Mouse (Mus musculus): ENCODE measurements around the gene Gm3532. TPM values are rescaled to one million over a fixed set of nuclear protein-coding genes. Genes with fewer than 3 reads are reported as not detected.
"Not testable (repeated sequence)": the region's sequence is repeated elsewhere in the genome, so short reads cannot be mapped to it uniquely, and the experiment has no call there.

Gm3532 gene
- polyA plus RNA-seq (2016; fragmentation: Nextera tagmentation; extraction: Ambion mirVana), result not detected in 2 replicates

DNA sequence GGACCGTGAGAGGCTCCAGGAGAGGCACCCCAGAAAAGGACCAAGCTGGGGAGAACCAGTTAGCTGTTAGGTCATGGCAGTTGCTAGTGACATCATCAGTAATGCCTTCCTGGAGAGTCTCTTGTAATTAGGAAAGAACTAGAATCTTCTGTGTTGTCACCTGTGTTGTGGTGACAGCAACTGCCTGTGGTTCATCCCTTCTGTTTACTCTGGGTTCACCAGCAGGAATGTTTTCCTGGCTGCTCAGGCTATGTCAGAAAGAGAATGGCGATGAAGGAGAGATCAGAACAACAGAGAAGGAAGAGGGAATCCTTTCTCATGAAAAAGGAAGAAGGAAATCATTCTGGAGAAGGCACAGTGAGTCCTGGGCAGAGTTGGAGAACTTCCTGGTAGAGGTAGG is at the start of gene Gm3532:
Gene Gm3532, plus strand, starts transcription at position 301 of the 400 bp plus-strand sequence.
- H3K27me3 ChIP-seq (ENCODE audit: insufficient read depth, poor library complexity, severe bottlenecking); DNase-seq (ENCODE audit: low spot score); H3K36me3 ChIP-seq; H3K4me3 ChIP-seq; H3K27ac ChIP-seq; H3K4me1 ChIP-seq; H3K9me3 ChIP-seq: not testable (repeated sequence)
- no CpG with 5 or more reads among the region's 2 CpGs for WGBS

DNA sequence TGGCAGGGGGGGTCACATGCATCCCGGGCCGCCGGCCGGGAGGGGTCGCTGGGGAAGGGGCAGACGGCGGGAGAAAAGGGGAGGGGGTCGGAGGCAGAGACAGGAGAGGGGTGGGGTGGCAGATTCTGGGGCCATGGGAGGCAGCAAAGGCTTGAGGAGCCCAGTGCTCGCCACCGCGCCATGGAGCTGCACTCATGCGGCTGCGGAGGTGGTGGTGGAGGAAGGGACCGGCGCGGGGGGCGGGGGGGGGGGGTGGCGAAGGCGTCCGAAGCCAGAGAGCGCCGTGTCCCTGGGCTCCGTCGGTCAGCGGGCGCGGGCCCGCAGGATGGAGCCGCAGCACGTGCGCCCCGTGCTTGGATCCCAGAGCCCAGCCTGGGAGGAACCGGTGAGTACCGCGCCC is 36.9 kb upstream of the Gm3532 start, which contains the start of gene Gm3488:
Gene Gm3488, plus strand, starts transcription at position 301 of the 400 bp plus-strand sequence.
- H3K27me3 ChIP-seq (ENCODE audit: insufficient read depth, poor library complexity, severe bottlenecking); H3K27ac ChIP-seq; H3K4me1 ChIP-seq; H3K4me3 ChIP-seq; H3K9me3 ChIP-seq; DNase-seq (ENCODE audit: low spot score); H3K36me3 ChIP-seq: not testable (repeated sequence)
- no CpG with 5 or more reads among the region's 35 CpGs for WGBS

Other genes with a start within 250 kb of the Gm3532 start
- not detected in 2 replicates for gene Gm3542, start 203.6 kb upstream of the Gm3532 start, polyA plus RNA-seq (2016; fragmentation: Nextera tagmentation; extraction: Ambion mirVana)
- gene Gm3500, start 149.4 kb upstream of the Gm3532 start, polyA plus RNA-seq (2016; fragmentation: Nextera tagmentation; extraction: Ambion mirVana), result not detected in 2 replicates
- 0.36 and 0.39 TPM in 2 replicates for gene Gm3194, start 83.0 kb upstream of the Gm3532 start, polyA plus RNA-seq (2016; fragmentation: Nextera tagmentation; extraction: Ambion mirVana)
- not detected in 2 replicates for gene Gm8246, start 60.7 kb upstream of the Gm3532 start, polyA plus RNA-seq (2016; fragmentation: Nextera tagmentation; extraction: Ambion mirVana)
- not detected in 2 replicates for gene Gm3187, start 54.3 kb upstream of the Gm3532 start, polyA plus RNA-seq (2016; fragmentation: Nextera tagmentation; extraction: Ambion mirVana)
- gene Gm3488, start 36.8 kb upstream of the Gm3532 start, polyA plus RNA-seq (2016; fragmentation: Nextera tagmentation; extraction: Ambion mirVana), result 1.9 and 2.0 TPM in 2 replicates
- not detected in 2 replicates for gene Gm8265, start 94.5 kb downstream of the Gm3532 start, polyA plus RNA-seq (2016; fragmentation: Nextera tagmentation; extraction: Ambion mirVana)
- not detected in 2 replicates for gene Gm9603, start 149.0 kb downstream of the Gm3532 start, polyA plus RNA-seq (2016; fragmentation: Nextera tagmentation; extraction: Ambion mirVana)
- 0.11 and 0.20 TPM in 2 replicates for gene Gm3373, start 203.1 kb downstream of the Gm3532 start, polyA plus RNA-seq (2016; fragmentation: Nextera tagmentation; extraction: Ambion mirVana)

Measured in heart, embryonic 10.5 days (tissue).